Mouse (Mus musculus): ENCODE data around the gene Btbd3. TPM values are rescaled to one million over a fixed set of nuclear protein-coding genes. Genes with fewer than 3 reads are reported as not detected.

Btbd3 gene
- total RNA-seq (2023): 0.19 and 0.27 TPM in 2 replicates

DNA sequence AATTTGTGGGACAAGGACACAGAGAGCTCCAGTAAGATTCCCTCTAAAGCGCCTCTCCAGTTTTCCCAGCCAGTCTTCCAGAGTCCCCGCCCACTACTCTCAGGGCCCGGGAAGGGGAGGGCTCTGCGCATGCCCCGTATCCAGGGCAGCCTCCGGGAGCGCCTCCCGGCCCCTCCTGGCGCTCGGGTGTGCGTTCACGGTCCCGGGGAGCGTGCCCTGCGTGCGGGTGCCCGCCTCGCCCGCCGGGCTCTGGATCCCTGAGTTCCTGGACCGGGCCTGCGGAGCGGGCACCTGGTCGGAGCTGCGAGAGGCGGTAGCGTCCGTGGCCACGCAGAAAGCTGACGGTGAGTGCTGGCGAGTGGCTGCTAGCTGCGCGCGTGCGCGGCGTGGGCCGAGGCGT is at the start of gene Btbd3:
TSS of gene Btbd3 (plus strand) at position 155 of the 400 bp plus-strand sequence.

